Mouse (Mus musculus): ENCODE results near the gene Nab2.

The Nab2 gene

DNA sequence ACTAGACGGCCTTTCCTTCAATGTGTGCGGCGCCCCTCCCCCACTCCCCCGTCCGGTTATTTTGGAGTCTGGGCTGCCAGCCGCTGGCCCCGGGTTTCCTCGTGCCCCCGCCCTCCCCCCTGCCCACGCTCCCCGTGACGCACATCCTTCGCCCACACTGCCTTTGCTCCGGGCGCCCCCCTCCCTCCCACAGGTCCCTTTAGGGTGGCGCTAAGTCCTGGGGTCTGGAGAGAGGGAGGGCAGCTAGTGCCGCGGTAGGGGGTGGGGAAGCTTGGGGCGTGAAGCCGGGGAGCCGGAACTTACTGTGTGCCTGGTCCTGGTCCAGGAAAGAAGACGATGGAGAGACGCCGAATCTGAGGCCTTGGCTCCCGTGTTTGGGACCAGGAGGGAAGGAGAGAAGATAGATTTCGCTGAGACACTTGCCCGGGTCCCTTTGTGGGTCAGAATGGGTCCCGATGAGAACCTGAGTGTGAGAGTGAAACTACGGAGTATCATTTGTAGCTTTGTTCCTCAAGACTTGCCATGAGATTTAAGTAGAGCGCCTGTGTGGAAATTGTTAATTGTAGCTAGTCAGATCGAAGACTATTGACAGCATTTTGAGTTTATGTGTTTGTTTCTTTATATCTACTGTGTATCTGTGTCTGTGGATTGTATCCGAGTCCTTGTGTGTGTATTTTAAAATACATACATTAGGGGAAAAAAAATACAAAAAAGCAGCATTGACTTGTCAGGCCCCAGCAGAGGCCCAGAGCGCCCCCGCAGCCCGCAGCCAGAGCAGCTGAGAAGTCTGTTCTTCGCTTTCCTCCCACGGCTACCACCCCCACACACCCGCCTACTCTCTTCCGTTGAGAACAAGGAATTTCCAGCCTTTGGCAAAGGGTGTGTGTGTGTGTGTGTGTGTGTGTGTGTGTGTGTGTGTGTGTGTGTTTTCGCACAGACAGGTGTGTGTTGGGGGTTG is at the start of gene Nab2:
Gene Nab2 (minus strand): TSS at position 476 of the 958 bp plus-strand sequence.
- peak; percentile 84 for DNase-seq (ENCODE audit: low spot score)

DNA sequence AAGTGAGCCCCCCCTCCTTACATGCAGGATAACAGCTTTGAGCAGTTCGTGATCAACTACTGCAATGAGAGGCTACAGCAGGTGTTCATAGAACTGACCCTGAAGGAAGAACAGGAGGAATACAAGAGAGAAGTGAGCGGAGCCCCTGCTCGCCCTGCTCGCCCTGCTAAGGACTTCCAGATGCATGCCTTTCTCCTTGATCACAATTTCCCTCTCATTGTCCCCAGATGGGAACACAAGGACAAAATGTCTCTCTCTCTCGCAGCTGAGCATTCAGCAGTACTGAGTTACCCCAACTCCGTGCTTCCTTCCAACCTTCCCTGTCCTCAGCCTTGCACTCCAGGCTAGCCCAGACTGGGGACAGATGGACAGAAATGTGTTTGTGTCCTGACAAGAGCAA is 44.4 kb upstream of the Nab2 start:
- no peak for DNase-seq (ENCODE audit: low spot score)

DNA sequence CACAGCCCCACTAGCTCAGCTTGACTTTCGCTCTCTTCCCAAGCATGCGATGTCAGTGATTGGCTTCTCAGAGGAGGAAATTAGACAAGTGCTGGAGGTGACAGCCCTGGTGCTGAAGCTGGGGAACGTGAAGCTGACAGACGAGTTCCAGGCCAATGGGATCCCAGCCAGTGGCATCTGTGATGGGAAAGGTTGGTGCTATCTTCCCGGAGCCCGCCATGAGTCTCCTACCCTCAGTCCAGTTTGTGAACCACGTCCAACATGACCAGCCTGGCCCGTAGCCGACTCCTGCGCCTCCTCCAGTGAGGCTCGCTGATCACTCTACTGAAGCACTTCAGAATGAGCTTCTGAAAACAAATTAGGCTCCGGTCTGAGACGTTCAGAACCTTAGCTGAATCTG is 42.0 kb upstream of the Nab2 start:
- no peak for DNase-seq (ENCODE audit: low spot score)

DNA sequence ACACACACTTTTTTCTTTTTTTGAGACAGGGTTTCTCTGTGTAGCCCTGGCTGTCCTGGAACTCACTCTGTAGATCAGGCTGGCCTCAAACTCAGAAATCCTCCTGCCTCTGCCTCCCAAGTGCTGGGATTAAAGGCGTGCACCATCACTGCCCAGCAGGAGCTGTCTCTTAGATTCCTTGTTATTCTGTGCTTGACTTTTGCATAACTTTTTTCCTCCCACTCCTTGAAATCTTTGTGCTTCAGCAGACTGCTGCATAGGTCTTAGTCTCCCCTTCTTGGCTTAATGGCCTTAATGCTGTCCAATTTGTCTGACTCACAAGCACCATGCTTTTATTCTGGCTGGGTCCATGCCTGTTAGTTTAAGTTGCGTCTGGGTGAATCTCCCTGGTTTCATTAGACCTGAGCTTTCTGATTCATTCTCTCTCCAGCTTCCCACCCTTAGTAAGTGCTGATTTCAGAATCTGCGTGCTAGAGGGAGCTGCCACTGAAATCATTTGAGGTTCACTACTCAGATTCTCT is 40.5 kb upstream of the Nab2 start:
- DNase-seq (ENCODE audit: low spot score), result no peak

DNA sequence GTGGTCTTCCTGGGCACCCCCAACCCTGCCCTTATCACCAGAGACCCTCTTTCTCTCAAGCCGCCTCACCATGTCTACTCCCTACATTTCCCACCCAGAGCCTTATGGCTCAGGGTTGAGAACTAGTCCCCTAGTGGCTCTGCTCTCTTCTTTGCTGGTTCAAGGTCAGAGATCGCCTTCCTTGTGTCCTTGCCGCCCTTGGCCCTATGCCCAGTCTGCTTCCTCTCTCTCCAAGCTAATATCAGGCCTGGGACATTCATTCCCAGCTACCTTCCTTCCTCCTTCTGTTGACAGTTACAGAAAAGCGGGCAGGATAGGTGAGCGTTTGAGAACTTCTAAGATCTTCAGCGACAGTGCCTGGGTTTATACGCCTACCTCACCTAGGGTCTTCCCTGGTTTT is 39.4 kb upstream of the Nab2 start:
- DNase-seq (ENCODE audit: low spot score), result no peak

DNA sequence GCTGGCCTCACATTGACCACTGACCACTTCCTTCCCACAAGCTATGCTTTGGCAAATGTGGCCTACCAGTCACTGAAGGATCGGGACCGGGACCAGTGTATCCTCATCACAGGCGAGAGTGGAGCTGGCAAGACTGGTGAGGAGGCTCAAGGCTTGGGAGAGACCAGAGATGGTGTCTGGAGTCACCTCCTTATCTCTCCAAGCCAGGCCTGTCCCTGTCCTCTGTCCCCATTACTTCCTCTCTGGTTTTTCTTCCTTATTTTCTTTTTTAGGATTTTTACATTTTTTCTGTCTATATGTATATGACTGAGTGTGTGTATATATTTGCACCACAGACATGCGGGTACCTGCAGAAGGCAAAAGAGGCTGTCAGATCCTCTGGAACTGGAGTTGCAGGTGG is 37.4 kb upstream of the Nab2 start:
- DNase-seq (ENCODE audit: low spot score), result no peak

DNA sequence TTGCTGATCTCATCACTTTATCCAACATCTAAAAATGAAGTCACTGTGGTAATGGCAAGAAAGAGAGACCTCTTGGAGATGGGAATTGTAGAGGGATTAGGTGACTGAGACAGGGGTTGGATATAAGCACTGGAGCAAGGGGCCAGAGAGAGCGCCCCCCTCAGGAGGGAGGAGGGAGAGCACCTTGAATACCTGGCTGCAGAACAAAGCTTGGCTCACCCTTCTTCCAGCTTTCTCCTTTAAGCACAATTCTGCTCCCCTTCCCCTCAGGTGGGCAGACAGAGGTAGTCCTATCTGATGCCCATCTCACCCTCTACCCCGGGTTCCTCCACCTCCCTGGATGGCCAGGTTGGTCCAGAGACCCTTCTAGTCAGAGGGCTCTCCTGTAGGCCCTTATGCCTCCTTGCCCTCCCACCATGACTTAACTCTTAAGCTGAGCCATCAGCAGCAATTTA is 36.4 kb upstream of the Nab2 start, which contains the start of gene Myo1a:
Gene Myo1a (plus strand): TSS at position 405 of the 455 bp plus-strand sequence.
- no peak for DNase-seq (ENCODE audit: low spot score)

DNA sequence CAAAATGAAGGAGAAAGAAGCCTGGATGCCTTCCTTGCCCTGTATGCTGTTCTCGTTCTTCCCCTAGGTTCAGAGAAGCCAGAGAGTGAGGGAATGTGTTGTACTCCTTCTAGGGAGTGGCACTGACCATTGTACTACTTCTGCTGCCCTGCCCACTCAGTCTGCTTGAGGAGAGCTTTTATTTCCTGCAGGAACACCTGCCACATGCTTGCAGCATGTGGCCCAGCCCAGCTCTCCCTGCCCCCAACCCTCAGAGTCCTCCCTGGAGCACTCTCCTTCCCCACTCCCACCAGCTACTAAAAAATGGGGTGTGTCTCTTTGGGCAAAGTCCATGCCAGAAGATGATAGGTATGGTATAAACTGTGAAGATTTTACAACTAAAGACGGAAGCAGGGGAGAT is 35.9 kb upstream of the Nab2 start:
- DNase-seq (ENCODE audit: low spot score), result no peak

DNA sequence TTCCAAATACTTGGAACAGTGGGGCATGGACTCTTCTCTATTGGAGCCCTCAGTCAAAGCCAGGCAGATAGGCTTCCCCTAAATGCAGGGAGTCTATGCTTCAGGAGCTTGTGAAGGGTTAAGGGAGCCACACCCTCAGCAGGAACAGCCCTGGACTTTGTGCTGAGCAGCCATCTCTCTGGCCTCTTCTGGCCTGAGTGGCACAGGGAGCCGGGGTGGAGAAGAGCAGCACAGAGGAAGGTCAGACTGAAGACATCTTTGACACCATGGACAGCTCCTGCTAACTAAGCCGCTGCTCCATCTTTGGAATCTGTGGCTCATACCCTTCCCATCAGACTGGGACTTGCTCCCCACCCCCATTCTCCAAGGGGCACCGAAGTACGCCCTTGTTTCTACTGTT is 34.9 kb upstream of the Nab2 start:
- DNase-seq (ENCODE audit: low spot score), result no peak

DNA sequence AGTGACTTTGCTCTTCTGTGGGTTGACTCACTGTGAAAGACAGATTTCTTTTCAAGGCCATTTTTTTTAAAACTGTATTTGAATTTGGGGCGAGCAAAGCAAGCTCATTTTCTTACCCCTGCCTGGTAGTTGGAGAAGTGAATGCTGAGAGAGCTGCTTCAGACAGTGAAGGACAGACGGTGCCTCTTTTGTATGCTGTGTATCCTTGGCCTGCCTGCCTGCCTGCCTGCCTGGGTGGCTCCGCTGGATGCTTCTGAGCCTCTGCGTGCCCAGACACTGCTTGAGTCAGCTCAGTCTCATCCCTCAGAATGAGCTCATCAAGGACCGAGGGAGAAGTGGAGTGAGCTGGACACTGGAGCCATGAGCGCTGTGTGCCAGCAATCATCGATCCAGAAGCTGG is 30.6 kb upstream of the Nab2 start:
- DNase-seq (ENCODE audit: low spot score), result no peak

DNA sequence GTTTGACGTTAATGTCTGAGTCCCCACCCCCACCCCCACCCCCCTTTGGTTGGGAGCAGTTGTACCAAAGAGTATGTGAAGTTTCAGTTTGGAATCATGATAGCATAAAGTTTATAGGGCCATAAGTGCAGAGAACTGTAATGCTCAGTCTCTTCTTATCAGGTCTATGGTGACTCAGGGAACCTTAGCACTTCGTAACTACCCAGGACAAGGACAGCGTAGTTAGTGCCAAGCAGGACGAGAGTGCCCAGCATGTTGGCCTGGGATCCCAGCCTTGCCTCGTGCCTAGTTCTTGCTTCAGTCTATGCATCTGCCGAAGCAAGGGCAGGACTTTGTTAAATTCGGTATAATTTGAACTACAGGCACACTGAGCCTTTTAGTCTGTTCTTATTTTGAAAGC is 27.4 kb upstream of the Nab2 start:
- no peak for DNase-seq (ENCODE audit: low spot score)

DNA sequence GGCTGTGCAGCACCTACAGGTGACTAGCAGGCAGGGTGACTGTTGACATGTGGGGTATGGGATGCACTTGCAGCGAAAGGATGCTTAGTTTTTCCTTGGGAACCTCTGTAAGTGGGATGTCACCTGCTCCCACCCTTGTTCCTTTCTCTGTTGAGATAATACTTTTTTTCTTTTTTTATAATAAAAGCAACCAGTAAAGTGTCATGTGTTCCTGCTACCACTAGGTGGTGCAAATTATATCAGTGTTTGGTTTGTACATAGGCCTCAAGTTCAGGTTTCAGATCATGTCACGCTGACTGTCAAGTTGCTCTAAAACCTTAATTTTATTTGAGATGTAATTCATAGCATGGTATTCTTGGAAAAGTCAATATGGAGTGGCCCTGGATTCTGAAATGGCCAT is 26.3 kb upstream of the Nab2 start:
- DNase-seq (ENCODE audit: low spot score), result no peak

DNA sequence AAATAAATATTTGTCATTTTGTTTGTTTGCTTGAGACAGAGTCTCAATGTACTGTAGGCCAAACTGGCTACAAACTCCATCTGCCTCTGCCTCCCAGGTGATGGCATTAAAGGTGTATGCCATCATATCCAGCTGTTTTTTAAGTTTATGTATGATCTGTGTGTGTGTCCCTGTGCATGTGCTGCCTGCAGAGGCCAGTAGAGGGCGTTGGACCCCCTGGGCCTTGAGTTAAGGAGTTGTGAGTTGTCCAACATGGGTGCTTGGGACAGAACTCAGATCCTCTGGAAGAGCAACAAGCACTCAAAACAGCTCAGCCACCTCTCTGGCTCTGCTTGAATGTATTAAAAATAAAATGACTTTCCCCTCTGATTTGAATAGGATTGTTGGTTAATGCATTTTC is 22.7 kb upstream of the Nab2 start:
- no peak for DNase-seq (ENCODE audit: low spot score)

DNA sequence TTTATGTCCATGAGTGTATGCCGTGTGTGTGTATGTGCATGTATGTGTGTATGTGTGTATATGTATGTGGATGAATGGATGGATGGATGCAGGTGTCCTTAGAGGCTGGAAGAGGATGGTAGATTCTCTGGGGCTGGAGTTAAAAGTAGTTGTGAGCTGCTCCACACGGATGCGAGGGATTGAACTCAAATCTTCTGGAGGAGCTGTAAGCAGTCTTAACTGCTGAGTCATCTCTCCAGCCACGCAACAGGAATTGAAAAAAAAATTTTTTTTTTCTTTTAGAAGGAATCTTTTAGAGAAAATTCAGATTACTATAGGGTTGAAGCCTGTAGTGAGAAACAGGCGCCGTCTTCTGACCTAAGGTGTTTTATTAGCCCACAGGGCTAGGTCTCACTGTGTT is 14.5 kb upstream of the Nab2 start:
- DNase-seq (ENCODE audit: low spot score), result no peak

DNA sequence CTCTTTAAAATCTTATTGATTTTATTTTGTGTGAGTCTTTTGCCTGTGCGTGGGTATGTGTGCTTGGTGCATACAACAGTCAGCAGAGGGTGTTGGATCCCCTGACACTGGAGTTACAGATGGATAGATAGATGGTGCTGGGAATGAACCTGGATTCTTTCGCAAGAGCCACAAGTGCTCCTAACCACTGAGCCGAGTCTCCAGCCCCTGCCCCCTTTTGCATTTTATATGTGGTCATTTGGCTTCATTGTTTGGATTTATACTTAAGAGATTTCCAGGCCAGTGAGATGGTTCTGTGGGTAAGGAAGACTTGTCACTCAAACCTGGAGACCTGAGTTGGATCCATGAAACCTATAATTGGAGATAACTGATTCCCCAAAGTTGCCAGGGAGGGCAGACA is 11.5 kb upstream of the Nab2 start:
- DNase-seq (ENCODE audit: low spot score), result no peak

DNA sequence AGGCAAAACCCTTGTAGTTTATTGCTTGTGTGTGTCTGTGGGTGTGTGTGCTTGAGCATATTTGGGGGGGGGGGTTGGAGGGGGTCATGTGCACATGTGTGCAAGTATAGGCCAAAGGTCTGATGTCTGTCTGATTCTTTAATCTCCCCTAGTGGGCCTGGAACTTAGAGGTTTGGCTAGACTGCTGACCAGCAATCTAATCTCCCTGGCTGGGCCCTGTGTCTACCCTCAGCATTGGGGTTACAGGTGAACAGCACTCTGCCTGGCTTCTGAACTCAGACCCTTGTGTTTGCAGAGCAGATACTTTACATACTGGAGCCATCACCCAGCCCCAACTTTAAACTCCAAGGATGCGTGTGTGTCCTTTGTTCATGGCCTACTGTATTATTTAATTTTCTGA is 10.8 kb upstream of the Nab2 start:
- DNase-seq (ENCODE audit: low spot score), result no peak

DNA sequence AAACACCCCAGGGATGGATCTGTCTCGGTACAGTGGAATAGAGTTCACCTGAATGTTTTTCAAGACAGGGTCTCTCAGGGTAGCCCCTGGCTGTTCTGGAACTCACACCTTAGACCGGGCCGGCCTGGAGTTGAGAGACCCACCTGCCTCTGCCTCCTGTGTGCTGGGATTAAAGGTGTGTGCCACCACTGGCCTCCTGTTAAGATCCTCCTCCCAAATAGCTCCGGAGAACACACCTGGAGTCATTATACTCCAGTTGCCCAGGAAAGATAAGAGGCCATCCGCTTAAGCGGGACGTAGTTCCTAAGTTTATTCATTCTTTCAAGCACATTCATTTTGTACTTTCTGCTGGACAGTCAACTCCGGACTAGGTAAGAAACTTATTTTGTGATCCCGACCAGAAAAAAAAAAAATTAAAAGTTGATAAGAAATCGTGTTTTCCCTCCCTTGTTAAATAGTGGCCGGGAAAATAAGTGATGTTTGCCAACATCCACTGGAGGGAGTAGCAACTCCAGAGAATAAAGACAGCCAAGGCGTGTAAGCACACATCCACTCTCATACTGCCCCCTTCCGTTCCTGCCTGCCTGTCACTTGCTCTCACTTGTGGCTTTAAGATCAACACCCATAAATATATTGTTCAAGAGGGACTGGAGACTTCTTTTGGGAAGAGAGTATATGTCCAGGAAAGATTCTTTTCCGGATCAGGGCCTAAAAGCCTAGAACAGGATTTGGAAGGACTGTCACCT is 9.4 kb upstream of the Nab2 start:
- DNase-seq (ENCODE audit: low spot score), result peak; percentile 72

DNA sequence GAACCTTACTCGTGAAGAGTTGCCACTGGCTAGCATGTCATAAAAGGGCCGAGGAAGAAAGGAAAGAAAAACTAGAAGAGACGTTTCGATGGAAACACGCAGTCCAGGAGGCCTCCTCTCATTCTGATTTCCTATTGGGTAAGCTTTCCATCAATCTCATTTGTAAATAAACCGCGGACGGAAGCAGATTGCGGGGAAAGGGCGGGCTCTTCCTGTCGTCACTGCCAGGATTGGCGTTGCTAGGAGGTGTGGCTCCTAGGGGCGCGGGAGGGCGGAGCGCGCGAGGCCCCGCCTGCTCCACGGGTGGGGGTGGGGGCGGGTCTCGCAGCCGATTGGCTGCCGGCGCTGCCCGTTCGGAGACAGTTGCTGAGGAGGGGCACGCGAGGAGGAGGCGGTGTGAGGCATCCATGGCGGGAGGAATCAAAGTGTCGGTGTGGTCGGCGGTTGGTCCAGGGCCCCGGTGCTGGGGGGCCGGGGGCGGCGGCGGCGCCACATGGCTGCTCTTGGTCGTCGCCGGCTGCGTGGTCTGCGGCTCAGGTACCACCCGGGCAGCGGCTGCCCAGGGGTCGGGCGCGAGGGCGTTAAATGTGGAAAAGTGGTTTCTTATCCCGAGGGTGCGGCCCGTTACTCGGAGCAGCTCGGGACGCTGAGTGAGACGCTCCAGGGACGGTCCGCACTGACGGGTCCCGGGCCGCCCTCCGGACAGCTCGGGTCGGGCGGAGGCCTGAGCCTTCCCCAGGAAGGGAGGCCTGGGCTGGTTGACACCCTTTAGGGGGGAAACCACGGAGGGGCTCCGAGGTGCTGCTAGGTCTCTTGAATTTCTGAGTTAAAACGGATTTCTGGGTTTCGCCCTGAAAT is 8.6 kb upstream of the Nab2 start:
- DNase-seq (ENCODE audit: low spot score), result peak; percentile 93

DNA sequence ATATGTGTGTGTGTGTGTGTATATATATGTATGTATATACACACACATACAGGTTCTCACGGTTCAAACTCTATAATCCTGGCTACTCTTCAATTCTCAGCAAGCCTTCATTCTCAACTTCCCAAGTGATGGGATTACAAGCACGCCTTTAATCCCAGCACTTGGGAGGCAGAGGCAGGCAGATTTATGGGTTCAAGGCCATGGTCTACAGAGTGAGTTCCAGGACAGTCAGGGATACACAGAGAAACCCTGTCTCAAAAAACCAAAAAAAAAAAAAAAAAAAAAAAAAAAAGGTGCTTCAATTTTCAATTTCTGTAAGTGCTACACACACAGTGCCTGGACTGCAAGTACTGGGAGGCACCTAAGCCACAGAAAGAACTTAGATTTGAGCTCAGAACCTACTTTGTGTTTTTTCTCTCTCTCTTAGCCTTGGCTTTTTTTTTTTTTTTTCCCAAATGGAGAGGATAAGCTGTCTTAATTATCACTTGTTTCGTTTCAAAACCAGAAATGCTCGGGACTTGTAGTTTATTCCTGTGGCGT is 7.6 kb upstream of the Nab2 start:
- no peak for DNase-seq (ENCODE audit: low spot score)

DNA sequence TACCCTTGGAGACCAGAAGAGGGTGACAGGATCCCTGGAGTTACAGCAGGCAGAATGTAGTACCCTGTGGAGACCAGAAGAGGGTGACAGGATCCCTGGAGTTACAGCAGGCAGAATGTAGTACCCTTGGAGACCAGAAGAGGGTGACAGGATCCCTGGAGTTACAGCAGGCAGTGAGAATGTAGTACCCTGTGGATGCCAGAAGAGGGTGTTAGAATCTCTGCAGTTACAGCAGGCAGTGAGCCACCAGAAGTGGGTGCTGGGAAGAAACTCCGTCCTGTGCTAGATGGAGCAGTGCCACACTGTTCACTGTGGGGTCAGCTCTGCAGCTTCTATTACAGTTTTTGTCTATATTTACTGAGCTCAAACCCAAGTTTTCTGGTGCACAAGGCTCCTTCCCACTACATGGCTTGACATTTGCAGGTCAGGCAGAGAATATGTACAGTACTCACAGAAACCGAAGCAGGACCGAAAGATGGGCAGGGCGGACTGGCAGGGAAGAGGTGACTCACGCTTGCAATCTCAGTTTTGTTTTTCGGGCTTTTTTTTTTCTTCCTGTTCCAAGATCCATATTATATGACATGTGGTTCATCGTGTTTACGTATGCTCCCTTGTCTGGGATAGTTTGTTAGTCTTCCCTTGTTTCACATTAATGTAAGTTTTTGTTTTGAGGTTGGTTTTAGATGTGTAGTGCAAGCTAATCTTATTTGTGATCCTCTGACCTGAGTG is 6.6 kb upstream of the Nab2 start:
- DNase-seq (ENCODE audit: low spot score), result peak; percentile 85

DNA sequence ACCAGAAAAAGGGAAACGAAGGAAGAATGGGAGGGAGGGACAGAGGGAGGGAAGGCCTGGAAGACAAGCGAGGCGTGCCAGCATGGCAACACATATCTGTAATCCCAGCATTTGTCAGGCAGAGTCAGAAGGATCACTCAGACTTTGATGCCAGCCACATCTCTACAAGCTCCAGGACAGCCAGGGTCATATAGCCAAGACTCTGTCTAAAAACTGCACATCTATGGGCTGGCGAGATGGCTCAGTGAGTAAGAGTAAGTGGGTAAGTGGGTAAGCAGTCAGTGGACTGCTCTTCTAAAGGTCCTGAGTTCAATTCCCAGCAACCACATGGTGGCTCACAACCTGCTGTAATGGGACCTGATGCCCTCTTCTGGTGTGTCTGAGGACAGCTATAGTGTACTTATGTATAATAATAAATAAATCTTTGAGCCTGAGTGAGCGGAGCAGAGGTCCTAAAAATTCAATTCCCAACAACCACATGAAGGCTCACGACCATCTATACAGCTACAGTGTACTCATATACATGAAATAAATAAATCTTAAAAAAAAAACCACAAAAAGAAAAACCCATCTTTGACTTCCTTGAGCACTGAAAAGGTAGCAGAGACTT is 5.8 kb upstream of the Nab2 start:
- DNase-seq (ENCODE audit: low spot score), result no peak

Data from T-cell, adult 2 months (primary cell).